Mouse (Mus musculus) layer of hippocampus, adult 2 months (tissue): Measurements from ENCODE around the gene Dus1l. TPM values are rescaled to one million over a fixed set of nuclear protein-coding genes. Genes with fewer than 3 reads are reported as not detected.
A peak's percentile ranks its signal among the peaks of the same experiment; 100 is the strongest.
"Not testable (repeated sequence)": the region's sequence is repeated elsewhere in the genome, so short reads cannot be mapped to it uniquely, and the experiment has no call there.

Experiments used
- DNase-seq, 2 experiments: peaks; one replicate each; pipeline ENCODE4 v3.0.0; 2022; ENCODE audit warnings: low spot score in 2 of 2
- H3K27ac ChIP-seq: fragments of 200-600 bp; 2 replicates; pipeline ENCODE4 v1.8.1; 2022
- H3K4me3 ChIP-seq: fragments of 200-600 bp; 2 replicates; pipeline ENCODE4 v1.8.1; 2022; ENCODE audit warnings: mild to moderate bottlenecking
- CTCF ChIP-seq: fragments of 200-600 bp; conservative IDR thresholded peaks from 2 replicates; pipeline ENCODE4 v1.8.1; 2022; ENCODE audit warnings: antibody characterized with exemption, mild to moderate bottlenecking, moderate library complexity
- total RNA-seq, 2 experiments: library from RNA; stranded (reverse); gene quantifications; 2 replicates each; pipeline ENCODE4 v1.2.3; 2021

Dus1l gene
- total RNA-seq, 2 experiments from 2014 or later = 45.6 to 46.2 TPM

- DNase-seq = peak; percentile 81 to 83
- peak within 1 kb of the TSS; percentile 95 for H3K27ac ChIP-seq
- TF ChIP-seq CTCF = no peak
- peak within 1 kb of the TSS; percentile 92 for H3K4me3 ChIP-seq
Measured at GRCm38 (mm10) chr11:120784064-120784791, 12.0 kb downstream of the Dus1l start, which contains the start of the genes Rfng and Gps1. Gene Rfng, minus strand, starts transcription at chr11:120784207. Gene Gps1, plus strand, starts transcription at chr11:120784272.

GRCm38 (mm10) chr11:120783426-120784063 lies 12.7 kb downstream of the Dus1l start:
- TF ChIP-seq CTCF = no peak
- no peak for DNase-seq
- Histone ChIP-seq H3K4me3 (peak overlapping the region; percentile 92), H3K27ac (peak overlapping the region; percentile 95)

- DNase-seq = peak in 1 of 2 experiments; percentile 2
- H3K27ac ChIP-seq, H3K4me3 ChIP-seq: not testable (repeated sequence)
Measured at GRCm38 (mm10) chr11:120781361-120781760, 14.8 kb downstream of the Dus1l start.

GRCm38 (mm10) chr11:120779876-120780275 lies 16.3 kb downstream of the Dus1l start:
- no peak for TF ChIP-seq CTCF
- no peak overlapping the region for H3K4me3 ChIP-seq
- no peak for DNase-seq
- H3K27ac ChIP-seq = no peak overlapping the region

- H3K4me3 ChIP-seq = no peak overlapping the region
- no peak for TF ChIP-seq CTCF
- no peak for DNase-seq
- H3K27ac ChIP-seq = no peak overlapping the region
Measured at GRCm38 (mm10) chr11:120777123-120777522, 19.1 kb downstream of the Dus1l start.

GRCm38 (mm10) chr11:120775774-120776469 lies 20.3 kb downstream of the Dus1l start:
- TF ChIP-seq CTCF = peak; percentile 100

GRCm38 (mm10) chr11:120773463-120774190 lies 22.6 kb downstream of the Dus1l start:
- Histone ChIP-seq H3K27ac (no peak overlapping the region), H3K4me3 (no peak overlapping the region)
- no peak for DNase-seq
- TF ChIP-seq CTCF = no peak

More at GRCm38 (mm10) chr11:120775774-120776469, 20.3 kb downstream of the Dus1l start:
- no peak overlapping the region for H3K4me3 ChIP-seq
- peak; percentile 92 to 98 for DNase-seq
- H3K27ac ChIP-seq = no peak overlapping the region

GRCm38 (mm10) chr11:120772749-120773148 lies 23.5 kb downstream of the Dus1l start:
- no peak overlapping the region for H3K4me3 ChIP-seq
- H3K27ac ChIP-seq = no peak overlapping the region
- no peak for TF ChIP-seq CTCF
- DNase-seq = no peak

GRCm38 (mm10) chr11:120768206-120768605 lies 28.0 kb downstream of the Dus1l start:
- Histone ChIP-seq H3K4me3 (no peak overlapping the region), H3K27ac (no peak overlapping the region)
- no peak for DNase-seq
- no peak for TF ChIP-seq CTCF

GRCm38 (mm10) chr11:120767023-120767422 lies 29.2 kb downstream of the Dus1l start:
- not testable (repeated sequence) for H3K27ac ChIP-seq, DNase-seq, H3K4me3 ChIP-seq

GRCm38 (mm10) chr11:120763121-120763999 lies 32.8 kb downstream of the Dus1l start:
- DNase-seq, H3K4me3 ChIP-seq, H3K27ac ChIP-seq: not testable (repeated sequence)

- not testable (repeated sequence) for H3K27ac ChIP-seq, DNase-seq, H3K4me3 ChIP-seq
Measured at GRCm38 (mm10) chr11:120762672-120763041, 33.5 kb downstream of the Dus1l start, which contains the start of gene Hmga1b. Gene Hmga1b, plus strand, starts transcription at chr11:120762794.
